Mouse (Mus musculus) megakaryocyte, embryonic 14.5 days (primary cell): ENCODE results near the gene Ptpdc1. TPM values are rescaled to one million over a fixed set of nuclear protein-coding genes. Genes with fewer than 3 reads are reported as not detected.

Experiments
- H3K27me3 ChIP-seq: replicated peaks from 2 replicates; pipeline ENCODE3; 2012; ENCODE audit warnings: inconsistent platforms
- H3K36me3 ChIP-seq: replicated peaks from 2 replicates; pipeline ENCODE3; 2012; ENCODE audit warnings: low read length, inconsistent platforms, mixed read lengths
- H3K4me1 ChIP-seq: 2 replicates; pipeline ENCODE4 v1.6.1; 2012; ENCODE audit warnings: inconsistent platforms
- H3K4me3 ChIP-seq: replicated peaks from 2 replicates; pipeline ENCODE3; 2012; ENCODE audit warnings: moderate library complexity, mild to moderate bottlenecking, inconsistent platforms
- H3K9me3 ChIP-seq: 2 replicates; pipeline ENCODE4 v1.6.1; 2012; ENCODE audit warnings: inconsistent platforms
- FLI1 ChIP-seq: IDR thresholded peaks from 2 replicates; pipeline ENCODE4 v1.6.1; 2012; ENCODE audit warnings: low read length, inconsistent platforms, mixed read lengths
- GATA1 ChIP-seq: IDR thresholded peaks from 3 replicates; pipeline ENCODE4 v1.6.1; 2012; ENCODE audit warnings: mixed read lengths, low read length, inconsistent platforms, borderline replicate concordance
- polyA plus RNA-seq: library from polyadenylated mRNA; stranded (reverse); fragments of >175 nt; gene quantifications from 2 replicates; pipeline ENCODE4 v1.2.3, GENCODE M21; 2012; ENCODE audit warnings: low replicate concordance; ENCODE audit not compliant: insufficient read depth

Gene Ptpdc1
- polyA plus RNA-seq, 1 experiment: not detected

DNA sequence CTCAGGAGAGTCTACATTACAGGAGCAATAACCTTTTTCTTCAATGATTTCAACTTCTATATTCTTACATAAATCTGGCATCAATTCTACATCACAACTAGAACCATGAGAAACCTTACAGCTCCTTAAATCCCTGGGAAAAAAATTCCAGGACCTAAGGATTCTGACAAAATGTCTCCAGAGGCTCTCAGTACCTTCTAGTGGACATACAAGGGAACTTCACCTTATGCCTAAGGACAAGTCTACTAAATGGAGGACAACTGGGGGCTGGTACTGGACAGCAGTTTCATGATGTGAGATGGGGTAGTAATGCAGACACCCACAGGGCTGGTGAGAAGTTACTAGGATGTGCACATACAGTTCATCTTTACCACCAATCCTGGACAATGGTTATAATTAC is 34.7 kb downstream of the Ptpdc1 start:
- Histone ChIP-seq H3K4me3 (no peak overlapping the region), H3K27me3 (peaks cover 36% of the 10 kb centered on the region), H3K4me1 (peaks cover 6% of the 10 kb centered on the region), H3K36me3 (no peaks in the 10 kb centered on the region), H3K9me3 (no peaks in the 10 kb centered on the region)
- no peak for TF ChIP-seq GATA1
- no peak for TF ChIP-seq FLI1

DNA sequence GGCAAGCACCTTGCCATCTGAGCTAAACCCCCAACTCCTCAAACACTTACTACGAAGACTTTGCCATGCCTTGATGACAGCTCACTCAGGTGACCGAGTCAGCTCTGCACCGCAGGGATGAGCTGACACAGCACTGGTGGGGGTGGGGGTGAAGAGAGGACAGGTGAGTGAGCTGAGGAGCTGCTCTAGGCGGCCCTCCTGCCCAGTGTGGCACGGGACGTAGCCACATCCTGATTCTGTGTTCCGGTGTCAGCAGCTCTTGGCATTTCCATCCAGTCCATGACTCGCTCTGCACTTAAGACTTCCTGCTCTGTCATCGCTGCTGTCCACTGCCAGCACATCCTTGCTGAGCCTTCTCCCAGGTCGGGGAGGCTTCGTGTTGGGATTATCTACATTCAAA is 38.1 kb downstream of the Ptpdc1 start:
- H3K4me1 ChIP-seq: peaks cover 6% of the 10 kb centered on the region
- TF ChIP-seq FLI1 (no peak), GATA1 (no peak)
- H3K9me3 ChIP-seq: no peaks in the 10 kb centered on the region
- H3K4me3 ChIP-seq: peak overlapping the region; percentile 44
- H3K27me3 ChIP-seq: peaks cover 30% of the 10 kb centered on the region
- no peaks in the 10 kb centered on the region for H3K36me3 ChIP-seq

DNA sequence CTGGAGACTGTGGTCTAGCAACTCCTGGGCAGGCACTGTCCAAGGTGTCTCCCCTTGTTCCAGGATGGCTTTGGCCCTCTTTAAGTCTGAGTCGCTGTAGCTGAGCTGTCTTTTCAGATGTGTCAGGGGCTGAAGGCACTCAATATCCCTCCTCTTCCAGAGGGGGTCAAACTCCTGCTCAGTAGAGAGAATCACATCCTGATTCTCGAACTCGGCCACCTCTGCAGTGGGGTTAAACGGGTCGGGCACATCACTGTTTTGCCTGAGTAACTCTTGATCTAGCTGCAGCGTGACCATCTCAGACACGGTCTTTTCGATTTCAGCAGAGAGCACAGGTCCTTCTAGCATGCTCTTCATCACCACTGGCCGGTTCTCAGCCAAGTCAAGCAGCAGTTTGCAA is 39.0 kb downstream of the Ptpdc1 start:
- no peaks in the 10 kb centered on the region for H3K36me3 ChIP-seq
- no peak overlapping the region for H3K4me3 ChIP-seq
- H3K27me3 ChIP-seq: peaks cover 27% of the 10 kb centered on the region
- H3K4me1 ChIP-seq: peaks cover 6% of the 10 kb centered on the region
- TF ChIP-seq GATA1 (no peak), FLI1 (no peak)
- H3K9me3 ChIP-seq: no peaks in the 10 kb centered on the region

DNA sequence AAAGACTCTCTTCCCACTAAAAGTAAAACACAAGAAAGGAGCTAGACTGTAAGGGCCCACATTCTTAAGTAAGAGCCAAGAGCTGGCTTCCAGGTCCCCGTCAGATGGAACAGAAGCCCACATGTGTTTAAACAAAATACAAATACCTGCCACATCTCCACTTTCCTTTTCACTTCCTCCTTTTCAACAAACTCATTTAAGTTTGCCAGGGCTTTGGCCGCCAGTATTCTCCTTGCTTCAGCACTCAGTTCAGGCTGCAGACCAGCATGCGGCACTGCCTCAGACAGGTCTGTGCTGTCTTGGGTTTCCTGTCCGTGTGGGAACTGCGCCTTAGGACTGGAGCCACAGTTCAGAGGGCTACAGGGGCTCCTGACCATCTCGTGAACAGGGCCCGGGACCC is 39.7 kb downstream of the Ptpdc1 start:
- H3K27me3 ChIP-seq: peaks cover 29% of the 10 kb centered on the region
- H3K4me1 ChIP-seq: peaks cover 6% of the 10 kb centered on the region
- TF ChIP-seq GATA1 (no peak), FLI1 (no peak)
- no peaks in the 10 kb centered on the region for H3K36me3 ChIP-seq
- H3K4me3 ChIP-seq: no peak overlapping the region
- no peaks in the 10 kb centered on the region for H3K9me3 ChIP-seq

DNA sequence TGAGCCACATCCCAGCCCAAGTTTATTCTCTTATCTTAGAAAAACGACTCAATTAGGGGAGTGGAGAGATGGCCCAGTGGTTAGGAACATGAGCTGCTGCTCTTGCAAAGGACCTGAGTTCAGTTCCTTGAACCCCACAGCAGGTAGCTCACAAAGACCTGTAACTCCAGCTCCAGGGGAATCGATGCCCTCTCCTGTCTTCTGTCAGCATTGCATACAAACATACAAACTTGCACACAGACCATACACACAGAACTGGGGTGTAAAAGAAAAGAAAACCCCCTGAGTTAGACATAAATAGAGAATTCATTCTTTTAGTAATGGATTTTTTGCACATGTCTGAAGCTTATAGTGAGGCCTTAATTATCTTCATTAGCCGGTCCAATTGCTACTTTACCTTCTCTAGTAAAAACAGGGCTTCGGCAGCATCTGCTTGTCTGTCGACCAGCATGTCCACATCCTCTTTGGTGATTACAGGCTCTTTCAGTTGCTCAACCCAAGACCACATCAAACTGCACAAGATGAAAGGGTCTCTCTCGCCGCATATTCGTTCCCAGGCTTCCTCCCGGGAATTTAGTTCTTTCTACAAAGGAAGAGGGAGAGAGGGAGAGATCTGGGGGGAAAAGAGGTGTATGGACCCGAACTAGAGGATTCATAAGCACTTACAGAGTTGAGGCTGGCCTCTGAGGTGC is 42.6 kb downstream of the Ptpdc1 start:
- Histone ChIP-seq H3K36me3 (no peaks in the 10 kb centered on the region), H3K4me3 (no peak overlapping the region), H3K9me3 (no peaks in the 10 kb centered on the region), H3K4me1 (peaks cover 10% of the 10 kb centered on the region), H3K27me3 (peaks cover 34% of the 10 kb centered on the region)
- TF ChIP-seq FLI1 (no peak), GATA1 (no peak)

DNA sequence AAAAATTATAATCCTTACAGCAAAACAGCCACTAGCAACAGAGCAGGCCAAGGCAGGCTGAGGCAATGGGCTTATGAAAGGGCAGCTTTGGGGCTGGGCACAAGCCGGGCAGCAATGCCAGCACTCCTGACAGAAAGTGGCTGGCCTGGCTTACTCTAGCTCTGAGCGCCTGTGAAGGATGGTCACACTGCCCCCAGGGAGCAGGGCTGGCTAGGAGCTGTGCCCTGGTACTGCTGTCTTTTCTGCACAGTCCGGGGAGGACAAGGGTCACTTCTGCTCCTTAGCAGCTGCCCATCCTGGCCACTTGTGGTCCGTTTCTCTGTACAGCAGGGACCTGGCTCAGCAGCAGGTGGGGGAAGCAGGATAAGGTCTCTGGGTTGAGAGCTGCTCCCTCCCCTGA is 46.8 kb downstream of the Ptpdc1 start:
- no peaks in the 10 kb centered on the region for H3K9me3 ChIP-seq
- peaks cover 7% of the 10 kb centered on the region; the same call in 1 of the 2 replicates for H3K4me1 ChIP-seq
- H3K36me3 ChIP-seq: no peaks in the 10 kb centered on the region
- no peak overlapping the region for H3K4me3 ChIP-seq
- peaks cover 44% of the 10 kb centered on the region for H3K27me3 ChIP-seq
- TF ChIP-seq GATA1 (no peak), FLI1 (no peak)

DNA sequence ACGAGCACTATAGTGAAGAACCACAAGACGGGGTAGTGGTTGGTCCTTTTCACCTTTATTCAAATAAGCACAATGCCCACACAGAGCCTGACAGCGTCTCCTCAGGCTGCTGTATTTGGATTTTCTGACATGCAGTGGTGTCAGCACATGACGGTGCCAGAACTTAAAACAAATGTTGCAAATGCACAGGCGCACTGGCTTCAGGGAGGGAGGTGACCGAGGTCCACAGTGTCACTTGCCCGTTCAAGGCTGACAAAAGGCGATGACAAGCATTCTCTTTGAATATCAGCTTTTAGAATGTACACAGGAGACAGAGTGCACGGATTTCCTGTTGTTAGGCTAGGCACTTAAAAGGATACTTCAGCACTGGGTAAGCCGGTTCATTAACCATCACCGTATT is 47.6 kb downstream of the Ptpdc1 start:
- Histone ChIP-seq H3K27me3 (peaks cover 51% of the 10 kb centered on the region), H3K36me3 (no peaks in the 10 kb centered on the region), H3K4me3 (no peak overlapping the region), H3K9me3 (no peaks in the 10 kb centered on the region), H3K4me1 (peaks cover 7% of the 10 kb centered on the region; the same call in 1 of the 2 replicates)
- TF ChIP-seq FLI1: no peak
- no peak for TF ChIP-seq GATA1

DNA sequence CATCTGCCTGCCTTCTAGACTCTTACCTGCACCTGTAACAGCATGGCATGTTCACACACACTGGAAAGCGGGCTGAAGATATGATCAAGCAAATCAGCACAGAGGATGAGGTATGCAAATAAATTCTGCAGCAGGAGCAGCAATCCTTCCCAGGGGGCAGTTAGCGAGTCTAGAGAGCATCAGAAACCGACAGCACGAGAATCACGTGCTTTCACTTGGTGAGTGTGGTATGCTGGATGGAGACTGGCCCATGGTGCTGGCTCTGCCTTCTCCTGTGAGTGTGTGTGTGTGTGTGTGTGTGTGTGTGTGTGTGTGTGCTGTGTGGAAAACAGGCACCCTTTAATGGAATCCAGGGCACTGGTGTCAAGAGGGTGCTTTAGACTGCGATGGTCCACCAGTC is 48.5 kb downstream of the Ptpdc1 start:
- Histone ChIP-seq H3K36me3 (no peaks in the 10 kb centered on the region), H3K9me3 (no peaks in the 10 kb centered on the region), H3K4me1 (peaks cover 7% of the 10 kb centered on the region; the same call in 1 of the 2 replicates), H3K4me3 (no peak overlapping the region), H3K27me3 (peaks cover 49% of the 10 kb centered on the region)
- no peak for TF ChIP-seq GATA1
- no peak for TF ChIP-seq FLI1

DNA sequence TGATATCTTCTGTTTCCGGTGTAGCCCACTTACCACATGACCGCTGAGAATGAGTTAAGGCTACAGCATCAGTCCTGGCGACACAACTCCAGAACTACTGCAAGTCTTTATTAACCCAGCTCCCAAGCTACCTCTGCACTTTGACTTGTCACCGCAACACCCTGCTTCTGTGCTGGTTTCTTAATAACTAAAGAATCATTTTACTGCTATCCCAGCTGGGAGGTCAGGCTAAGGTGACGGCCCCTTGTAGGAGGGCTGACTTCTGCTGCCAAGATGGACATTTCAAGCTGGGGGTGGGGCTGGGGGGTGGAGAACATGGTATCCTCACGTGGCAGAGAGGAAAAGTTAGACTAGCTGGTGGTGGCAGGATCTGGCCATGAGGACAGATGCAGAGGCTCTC is 50.7 kb downstream of the Ptpdc1 start:
- Histone ChIP-seq H3K4me1 (peaks cover 17% of the 10 kb centered on the region; the same call in 1 of the 2 replicates), H3K9me3 (no peaks in the 10 kb centered on the region), H3K36me3 (no peaks in the 10 kb centered on the region), H3K27me3 (peaks cover 41% of the 10 kb centered on the region), H3K4me3 (no peak overlapping the region)
- TF ChIP-seq GATA1: no peak
- no peak for TF ChIP-seq FLI1

DNA sequence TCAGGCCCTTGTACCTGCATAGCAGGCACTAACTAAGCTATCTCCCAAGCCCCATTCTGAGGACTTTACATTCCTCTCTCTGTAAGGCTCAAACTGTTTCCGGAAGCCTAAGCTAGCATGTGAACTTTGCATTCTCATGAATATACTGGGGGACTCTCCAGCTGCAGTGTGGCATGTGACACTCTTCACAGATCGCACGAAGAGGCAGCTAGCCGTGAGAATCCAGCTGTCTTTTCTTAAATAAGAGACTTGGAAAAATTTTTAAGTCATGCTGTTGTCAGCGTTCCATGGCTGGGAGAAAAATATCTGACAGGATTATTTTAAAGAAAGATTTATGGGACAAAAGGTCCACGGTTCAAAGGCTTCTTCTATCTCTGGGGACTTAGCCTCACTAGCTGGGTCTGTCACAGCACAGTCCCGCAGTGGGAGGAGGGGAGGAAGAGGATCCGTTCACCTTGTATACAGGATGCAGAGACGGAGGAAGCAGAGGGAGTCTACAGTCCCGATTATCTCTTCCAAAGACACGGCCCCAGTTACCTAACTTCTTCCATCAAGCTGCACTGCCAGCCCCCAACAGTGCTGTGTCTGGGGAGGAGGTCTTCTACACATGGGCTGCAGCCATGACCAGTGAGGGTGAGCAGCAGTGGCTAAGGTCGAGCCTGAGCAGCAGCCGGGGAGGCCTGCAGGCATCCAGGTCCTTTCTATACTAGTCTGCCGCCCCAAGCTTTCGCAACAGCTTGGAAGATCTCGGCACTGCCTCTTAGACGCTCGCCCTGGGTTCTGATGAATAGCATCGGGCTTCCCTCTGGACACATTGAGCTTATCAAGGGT is 51.7 kb downstream of the Ptpdc1 start:
- peaks cover 40% of the 10 kb centered on the region for H3K27me3 ChIP-seq
- no peak overlapping the region for H3K4me3 ChIP-seq
- TF ChIP-seq GATA1: no peak
- TF ChIP-seq FLI1: no peak
- no peaks in the 10 kb centered on the region for H3K9me3 ChIP-seq
- no peaks in the 10 kb centered on the region for H3K36me3 ChIP-seq
- peaks cover 16% of the 10 kb centered on the region; the same call in 1 of the 2 replicates for H3K4me1 ChIP-seq
